Mouse (Mus musculus): ENCODE results near the gene Trim24.

DNA sequence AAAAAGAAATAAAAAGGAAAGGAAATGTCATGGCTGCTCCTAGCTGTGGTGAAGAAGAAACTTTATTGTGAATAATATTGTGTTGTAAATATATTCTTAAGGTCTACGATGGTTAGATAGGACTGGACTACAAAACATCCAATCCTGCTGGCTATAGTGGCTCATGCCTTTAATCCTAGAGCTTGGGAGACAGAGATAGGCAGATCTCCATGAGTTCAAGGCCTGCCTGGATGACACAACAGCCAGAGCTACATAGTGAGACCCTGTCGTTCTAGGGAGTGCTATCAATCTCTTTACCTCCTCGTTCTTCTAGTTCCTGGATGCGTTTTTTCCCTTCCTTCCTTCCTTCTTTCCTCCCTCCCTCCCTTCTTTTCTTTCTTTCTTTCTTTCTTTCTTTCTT lies 12.5 kb upstream of the Trim24 start:
- TF ChIP-seq CTCF (IDR thresholded peaks at IDR 0.05; ENCODE audit: borderline replicate concordance, insufficient read depth, low read length) (no peak), POLR2A (IDR thresholded peaks at IDR 0.05; ENCODE audit: low read depth, low read length) (no peak)

Measured in embryonic fibroblast, embryonic 13.5 days (primary cell).